8 mouse cellular contexts compared by ENCODE assay signal in genomic region chr7:72504268-72504667, GRCm38 (mm10).
A peak's percentile ranks its signal among the peaks of the same experiment; 100 is the strongest.
DNase-seq lines count a peak whose midpoint lies in the region.
"Had no signal": no experiment of that assay in that cellular context is flagged by ENCODE, and none has a peak within 500 bp of the region (broad histone marks: within the 10 kb centered on the region; RNA-seq: fewer than 3 reads in every experiment).

No protein-coding gene starts in this region.

- peak; percentile 66 to 79 for DNase-seq in kidney, adult 8-10 months
- DNase-seq in kidney, postnatal 4 days = no peak
- peak; percentile 74 for DNase-seq in cerebellum, adult 11-12 months
- peak; percentile 69 to 86 for DNase-seq in cerebellum, postnatal 14 days
- peak; percentile 36 to 75 for DNase-seq in kidney, postnatal 25 days
- DNase-seq in frontal cortex, postnatal 25 days (ENCODE audit: low spot score in 2 of 2) = no peak
- no peak for DNase-seq in urinary bladder, postnatal 36 days (ENCODE audit: low spot score in 2 of 2)
- DNase-seq: adrenal gland, postnatal 14 days had no signal

Comparison
In these comparisons a context has a peak if more than half of its experiments do, and no peak if none do; other contexts are left out.
1. DNase-seq: peak in kidney, adult 8-10 months (2 of 2), cerebellum, adult 11-12 months (single experiment), cerebellum, postnatal 14 days (2 of 2) and kidney, postnatal 25 days (2 of 2); none in kidney, postnatal 4 days (0 of 2), frontal cortex, postnatal 25 days (0 of 2) and urinary bladder, postnatal 36 days (0 of 2).